Mouse (Mus musculus): Measurements from ENCODE around the gene Olfr55.
"Not testable (repeated sequence)": the region's sequence is repeated elsewhere in the genome, so short reads cannot be mapped to it uniquely, and the experiment has no call there.

Gene Olfr55

DNA sequence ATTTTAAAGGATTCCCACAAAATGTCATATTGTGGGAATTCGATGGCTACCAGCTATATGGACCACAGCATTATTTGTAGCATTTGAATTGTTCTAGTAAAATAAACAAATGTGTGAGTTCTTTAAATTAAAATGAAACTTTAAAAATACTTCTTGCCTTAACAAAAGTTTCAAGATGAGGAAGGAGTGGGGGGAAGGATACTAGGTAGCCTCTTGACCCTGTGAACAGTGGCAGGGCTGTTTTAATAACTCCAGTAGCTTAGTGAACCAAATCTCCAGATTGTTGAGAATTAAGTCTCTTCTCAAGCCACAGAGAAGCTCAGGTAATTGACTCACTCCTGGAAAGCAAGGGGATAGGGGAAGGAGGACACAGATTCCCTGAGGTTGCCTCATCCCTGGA, at the start of gene Olfr55:
Gene Olfr55, plus strand, starts transcription at position 301 of the 400 bp plus-strand sequence.
- not testable (repeated sequence) for DNase-seq (ENCODE audit: low read depth)

GRCm38 (mm10) chr17:33124546-33124945, 43.7 kb upstream of the Olfr55 start:
- DNase-seq (ENCODE audit: low read depth), result no peak

DNA sequence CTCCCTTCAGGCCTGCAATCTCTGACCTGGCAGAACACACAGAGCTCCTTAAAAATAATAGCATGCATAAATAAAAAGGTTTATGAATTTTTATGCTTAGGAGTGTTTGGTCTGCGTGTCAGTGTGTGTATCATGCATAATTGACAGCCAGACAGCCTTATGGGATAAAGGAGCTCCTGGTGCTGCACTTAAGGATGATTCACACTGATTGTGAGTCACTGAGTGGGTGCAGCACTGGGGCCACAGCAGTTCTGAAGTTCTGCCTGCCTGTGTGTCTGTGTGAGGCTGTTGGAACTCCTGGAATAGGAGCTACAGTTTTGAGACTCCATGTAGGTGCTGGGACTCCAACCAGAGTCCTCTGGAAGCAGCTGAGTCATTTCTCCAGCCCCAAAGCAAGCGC, 42.0 kb upstream of the Olfr55 start:
- no peak for DNase-seq (ENCODE audit: low read depth)

GRCm38 (mm10) chr17:33139261-33139820, 28.9 kb upstream of the Olfr55 start, which contains the start of gene Morc2b:
TSS of gene Morc2b (minus strand) at chr17:33139683.
- no peak for DNase-seq (ENCODE audit: low read depth)

- DNase-seq (ENCODE audit: low read depth), result not testable (repeated sequence)
These were observed 22.8 kb downstream of the Olfr55 start, which contains the start of gene Olfr239 for GRCm38 (mm10) chr17:33191002-33191401. TSS of gene Olfr239 (plus strand) at chr17:33191302.

DNA sequence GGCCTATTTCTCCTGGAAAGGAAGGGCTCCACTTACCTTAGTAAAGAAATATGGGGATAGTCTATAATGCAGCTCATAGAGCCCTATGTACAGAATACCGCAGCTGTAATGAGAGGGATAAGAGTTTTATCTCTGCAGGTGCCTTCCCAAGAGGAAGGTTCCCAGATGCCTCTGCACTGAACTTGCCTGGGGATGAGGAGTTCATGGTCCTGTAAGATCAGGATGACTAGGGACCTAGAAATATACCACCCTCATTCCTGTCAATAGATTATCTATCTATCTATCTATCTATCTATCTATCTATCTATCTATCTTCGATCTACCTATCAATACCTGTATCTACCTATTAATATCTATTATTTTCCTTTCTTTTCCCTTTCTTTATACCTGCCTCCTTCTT, 53.3 kb downstream of the Olfr55 start, which contains the start of gene Olfr1564:
Gene Olfr1564, minus strand, starts transcription at position 101 of the 400 bp plus-strand sequence.
- DNase-seq (ENCODE audit: low read depth), result no peak
